Mouse (Mus musculus) activated CD4-positive, CD25-positive, alpha-beta regulatory T cell, adult 4 months (primary cell): ENCODE data around the gene Ppm1g. TPM values are rescaled to one million over a fixed set of nuclear protein-coding genes. Genes with fewer than 3 reads are reported as not detected.
"Not testable (repeated sequence)": the region's sequence is repeated elsewhere in the genome, so short reads cannot be mapped to it uniquely, and the experiment has no call there.

ENCODE experiments used
- ATAC-seq: one replicate; pipeline ENCODE4 v1.8.0; 2017
- polyA plus RNA-seq, 2 experiments: library from polyadenylated mRNA; unstranded; fragments of 100-300 nt; shearing (Covaris generic); gene quantifications; one replicate each; pipeline ENCODE4 v1.2.1; 2017

Ppm1g gene
- polyA plus RNA-seq, 2 experiments from 2014 or later, result 57.8 to 69.6 TPM

- no peak for ATAC-seq
These were observed 1.4 kb downstream of the Ppm1g start for GRCm38 (mm10) chr5:31219070-31219469.

- ATAC-seq, result no peak
These were observed 2.2 kb downstream of the Ppm1g start for GRCm38 (mm10) chr5:31218294-31218693.

GRCm38 (mm10) chr5:31216554-31216953 lies 3.9 kb downstream of the Ppm1g start:
- not testable (repeated sequence) for ATAC-seq

- no peak for ATAC-seq
These were observed 16.1 kb downstream of the Ppm1g start for GRCm38 (mm10) chr5:31204421-31204820.

DNA sequence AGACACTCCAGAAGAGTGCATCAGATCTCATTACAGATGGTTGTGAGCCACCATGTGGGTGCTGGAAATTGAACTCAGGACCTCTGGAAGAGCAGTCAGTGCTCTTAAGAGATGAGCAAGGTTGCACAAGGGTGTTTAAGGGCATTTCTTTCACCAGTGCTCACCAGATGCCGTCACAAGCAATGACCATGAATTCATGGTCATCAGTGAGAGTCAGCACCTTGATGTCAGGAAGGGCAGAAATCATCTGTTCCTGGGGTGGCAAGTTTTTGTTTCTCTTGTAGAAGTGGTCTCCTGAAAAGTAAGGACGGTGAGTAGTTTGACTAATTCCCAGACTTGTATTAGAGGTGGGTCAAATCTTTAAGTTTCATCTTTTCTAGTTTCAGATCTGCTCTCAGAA lies 16.6 kb downstream of the Ppm1g start:
- ATAC-seq, result no peak

GRCm38 (mm10) chr5:31202933-31203332 lies 17.6 kb downstream of the Ppm1g start:
- no peak for ATAC-seq

- peak; percentile 99 for ATAC-seq
These were observed 18.5 kb downstream of the Ppm1g start, which contains the start of gene Zfp513 for GRCm38 (mm10) chr5:31201742-31202590. Zfp513 (minus strand) TSS chr5:31202303.

DNA sequence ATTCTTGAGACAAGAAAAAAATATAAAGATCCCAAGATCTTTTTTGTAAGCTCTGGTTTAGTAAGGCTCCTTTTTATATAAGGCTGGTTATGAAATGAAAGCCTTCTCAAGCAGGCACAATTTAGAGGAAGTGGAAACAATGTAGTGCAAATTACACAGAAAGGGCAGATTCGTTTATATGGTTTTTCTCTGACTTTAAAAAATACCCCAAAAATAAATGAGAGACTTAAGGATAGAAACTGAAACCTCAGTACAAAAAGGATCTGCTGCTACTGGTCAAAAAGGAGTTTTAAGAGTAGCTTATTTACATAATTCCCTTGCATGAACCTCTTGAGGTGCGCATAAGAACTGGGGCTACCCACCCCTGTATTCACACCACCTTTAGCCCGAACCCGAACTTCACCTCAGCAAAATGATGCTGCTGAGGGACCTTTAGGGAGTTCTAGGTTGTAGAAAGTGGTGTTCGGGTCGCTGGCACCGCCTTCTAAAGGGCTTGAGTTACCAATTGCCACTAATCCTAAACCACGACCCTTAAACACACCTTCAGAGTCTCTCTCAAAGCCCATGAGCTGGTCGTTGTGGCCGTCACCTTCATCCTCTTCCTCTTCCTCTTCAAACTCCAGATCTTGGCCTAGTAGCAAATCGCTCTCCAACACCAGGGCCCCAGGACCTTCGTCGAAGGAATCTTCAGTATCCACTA lies 19.3 kb downstream of the Ppm1g start:
- no peak for ATAC-seq

DNA sequence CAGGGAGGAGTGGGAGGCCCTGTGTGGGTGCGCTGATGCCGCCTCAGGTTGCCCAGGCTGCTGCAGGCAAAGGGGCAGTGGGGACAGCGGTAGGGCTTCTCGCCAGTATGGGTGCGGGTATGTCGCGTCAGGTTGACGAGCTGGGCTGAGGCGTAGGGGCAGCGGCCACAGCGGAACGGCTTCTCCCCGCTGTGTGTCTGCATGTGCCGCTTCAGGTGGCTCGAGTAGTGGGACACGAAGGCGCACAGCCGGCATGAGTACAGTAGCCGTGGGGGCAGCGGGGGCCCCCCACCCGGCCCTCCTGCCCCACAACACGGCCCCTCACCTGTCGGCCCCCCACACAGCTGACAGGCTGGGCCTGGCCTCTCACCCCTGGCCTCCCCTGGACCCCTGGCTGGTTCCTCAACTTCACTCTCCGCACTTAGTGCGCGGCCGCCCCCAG lies 20.1 kb downstream of the Ppm1g start:
- ATAC-seq, result no peak

- no peak for ATAC-seq
These were observed 20.6 kb downstream of the Ppm1g start for GRCm38 (mm10) chr5:31199893-31200292.

DNA sequence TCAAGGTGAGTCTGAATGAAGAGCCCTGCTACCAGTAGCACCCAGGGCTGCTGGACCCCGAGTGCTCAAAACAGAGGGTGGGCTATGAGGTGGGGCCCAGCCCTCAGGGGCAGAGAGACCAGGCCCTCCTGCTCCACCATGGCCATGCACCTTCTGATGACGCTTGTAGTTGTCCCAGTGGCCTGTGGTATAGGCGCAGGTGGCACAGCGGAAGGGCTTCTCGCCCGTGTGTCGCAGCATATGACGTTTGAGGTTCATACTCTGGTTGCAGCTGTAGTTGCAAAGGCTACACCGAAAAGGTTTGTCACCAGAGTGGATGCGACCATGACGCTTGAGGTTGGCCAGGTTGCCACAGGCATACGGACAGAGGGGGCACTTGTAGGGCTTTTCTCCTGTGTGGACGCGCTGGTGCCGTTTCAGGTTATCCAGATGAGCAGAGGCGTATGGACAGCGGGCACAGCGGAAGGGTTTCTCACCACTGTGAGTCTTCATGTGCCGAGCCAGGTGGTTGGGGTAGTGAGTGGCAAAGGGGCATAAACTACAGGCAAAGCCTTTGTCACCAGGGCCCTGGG lies 21.1 kb downstream of the Ppm1g start:
- ATAC-seq, result no peak

GRCm38 (mm10) chr5:31198616-31199320 lies 21.7 kb downstream of the Ppm1g start:
- no peak for ATAC-seq

- no peak for ATAC-seq
These were observed 22.3 kb downstream of the Ppm1g start for GRCm38 (mm10) chr5:31198170-31198569.

DNA sequence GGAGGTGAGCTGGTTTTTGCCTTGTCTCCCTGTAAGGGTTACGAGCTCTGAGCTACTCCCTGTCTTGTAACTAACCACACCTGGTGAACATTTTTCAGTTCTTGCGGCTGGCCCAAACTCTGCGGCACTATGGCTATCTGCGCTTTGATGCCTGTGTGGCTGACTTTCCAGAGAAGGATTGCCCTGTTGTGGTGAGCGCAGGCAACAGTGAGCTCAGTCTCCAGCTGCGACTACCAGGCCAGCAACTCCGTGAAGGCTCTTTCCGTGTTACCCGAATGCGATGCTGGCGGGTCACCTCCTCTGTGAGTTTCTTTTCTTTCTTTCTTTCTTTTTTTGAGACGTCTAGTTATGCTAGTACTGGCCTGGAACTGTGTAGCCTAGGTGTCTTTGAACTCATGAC lies 23.4 kb downstream of the Ppm1g start:
- ATAC-seq, result no peak

GRCm38 (mm10) chr5:31196207-31196606 lies 24.3 kb downstream of the Ppm1g start:
- no peak for ATAC-seq

- ATAC-seq, result no peak
These were observed 24.8 kb downstream of the Ppm1g start for GRCm38 (mm10) chr5:31195671-31196070.

DNA sequence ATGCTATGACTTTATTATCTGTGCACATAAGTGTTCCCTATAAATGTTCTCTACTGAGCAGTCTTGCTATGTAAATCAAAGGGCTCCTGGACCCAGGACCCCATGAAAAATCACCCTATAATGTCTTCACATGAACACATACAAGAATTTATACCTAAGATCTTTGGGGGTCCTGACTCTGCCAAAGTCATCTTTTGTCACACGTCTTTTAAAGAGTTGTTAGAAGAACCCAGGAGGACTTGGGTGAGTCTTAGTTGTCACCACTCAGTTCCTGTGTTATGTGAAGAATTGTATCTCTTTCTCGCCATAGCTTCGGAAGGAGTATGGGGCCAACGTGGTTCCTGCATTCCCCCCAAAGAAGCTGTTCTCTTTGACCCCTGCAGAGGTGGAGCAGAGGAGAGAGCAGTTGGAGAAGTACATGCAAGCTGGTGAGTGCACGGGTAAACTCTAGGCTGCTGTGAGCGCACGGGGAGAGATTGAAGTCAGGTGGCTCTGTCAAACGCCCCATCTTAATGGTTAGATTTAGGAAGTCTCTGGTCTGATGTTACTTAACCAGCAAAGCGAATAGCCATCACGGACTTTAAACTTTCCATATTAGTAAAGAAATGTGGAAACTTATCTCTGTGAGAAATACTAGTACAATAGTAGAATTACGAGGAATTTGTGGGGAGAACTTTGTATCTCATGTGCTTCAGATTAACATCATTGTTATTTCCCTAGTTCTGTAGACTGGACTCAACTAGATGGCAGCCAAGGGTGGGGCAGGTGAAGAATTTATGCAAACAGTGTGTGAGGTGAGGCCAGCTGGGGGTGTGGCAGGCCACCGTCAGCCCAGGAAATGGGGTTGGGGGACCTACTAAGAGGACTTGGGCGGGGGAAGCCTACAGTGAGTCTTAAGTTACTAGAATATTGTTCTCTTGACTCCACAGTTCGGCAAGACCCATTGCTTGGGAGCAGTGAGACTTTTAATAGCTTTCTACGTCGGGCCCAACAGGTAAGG lies 25.7 kb downstream of the Ppm1g start:
- ATAC-seq, result no peak

DNA sequence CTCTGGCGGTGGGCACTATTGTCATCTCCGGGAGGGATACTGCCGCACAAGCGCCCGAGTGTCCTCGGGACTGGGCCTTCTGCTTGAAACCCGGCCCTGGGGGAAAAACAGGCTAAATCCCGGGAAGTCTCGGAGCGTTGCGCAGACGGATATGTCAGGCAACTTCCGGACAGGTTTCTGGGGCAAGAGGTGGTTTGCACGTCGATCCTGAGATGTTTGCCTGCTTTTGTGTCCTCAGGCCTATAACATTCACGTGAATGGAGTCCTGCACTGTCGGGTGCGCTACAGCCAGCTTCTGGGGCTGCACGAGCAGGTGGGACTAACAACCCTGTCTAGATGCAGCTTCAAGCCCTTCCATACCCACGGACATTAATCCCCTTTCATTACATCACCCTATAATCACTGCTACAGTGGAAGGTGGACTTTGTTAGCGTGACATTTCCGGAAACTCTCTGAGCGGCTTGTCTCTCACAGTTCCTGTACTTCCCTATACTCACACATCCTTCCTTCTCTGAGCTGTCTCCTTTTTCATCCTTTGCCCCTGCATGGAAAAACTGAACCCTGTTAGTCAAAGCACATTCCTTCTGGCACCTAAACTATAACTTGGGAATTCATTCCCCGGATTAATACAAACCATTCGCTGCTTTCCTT lies 26.7 kb downstream of the Ppm1g start:
- no peak for ATAC-seq

- peak; percentile 89 for ATAC-seq
These were observed 27.4 kb downstream of the Ppm1g start, which contains the start of the genes Snx17 and Eif2b4 for GRCm38 (mm10) chr5:31192939-31193630. Snx17 (plus strand) TSS chr5:31193227. Eif2b4 (minus strand) TSS chr5:31193430.
